Mouse (Mus musculus): ENCODE measurements at regions not wholly inside any gene's neighbourhood (a gene's known extent, or its start where the extent isn't known, plus 50 kb on each side); places are given as distances from the start of the nearest gene placed in this dataset.

DNA sequence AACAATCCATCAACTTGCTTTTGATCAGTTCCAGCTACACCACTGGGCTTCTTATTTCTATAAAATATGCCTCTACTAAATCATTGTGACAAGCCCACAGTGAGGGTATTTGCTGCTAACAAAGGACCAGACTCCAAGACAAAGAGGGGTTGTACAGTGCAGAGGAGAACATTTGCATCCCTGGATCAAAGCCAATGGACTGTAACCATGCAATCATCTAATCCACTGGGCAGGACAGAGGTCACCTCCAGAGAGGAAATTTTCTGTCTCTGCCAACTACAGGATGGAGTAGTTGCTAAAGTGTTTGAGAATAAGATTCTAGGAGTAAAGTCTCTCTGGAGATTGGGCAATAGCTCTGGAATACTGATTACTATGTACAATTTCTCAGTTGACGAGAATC lies 272.9 kb downstream of the Cox7c start:
- DNase-seq: no peak

DNA sequence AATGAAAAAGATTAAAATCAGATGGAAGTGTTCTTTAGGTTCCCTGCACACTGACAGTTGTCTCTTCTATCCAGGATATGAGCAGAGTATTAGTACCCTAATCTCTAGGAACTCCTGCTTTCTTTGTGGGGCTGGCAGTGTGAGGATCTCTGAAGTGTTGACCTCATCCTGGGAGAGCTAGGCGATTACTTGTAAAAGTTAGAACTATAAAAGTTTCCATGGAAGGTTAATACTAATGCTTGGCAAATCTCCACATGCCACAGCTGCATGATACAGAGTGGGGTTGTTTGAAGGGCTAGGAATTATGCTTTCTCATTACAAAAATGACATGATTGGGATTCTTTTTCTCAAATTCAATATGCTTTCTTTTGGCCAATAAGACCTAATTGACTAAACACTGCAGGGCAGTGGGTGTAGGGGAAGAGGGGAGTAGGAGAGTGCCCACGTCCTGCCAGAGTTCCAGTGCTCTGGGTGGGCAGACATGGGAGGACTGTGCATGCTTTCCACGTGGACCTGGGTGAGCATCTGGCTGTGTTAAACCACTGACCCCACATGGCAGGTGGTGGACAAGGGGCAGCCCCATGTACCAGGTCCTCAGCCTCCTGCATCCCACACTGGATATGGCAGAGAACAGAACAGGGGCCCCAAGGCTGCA lies 275.6 kb downstream of the Cox7c start:
- no peak for DNase-seq

DNA sequence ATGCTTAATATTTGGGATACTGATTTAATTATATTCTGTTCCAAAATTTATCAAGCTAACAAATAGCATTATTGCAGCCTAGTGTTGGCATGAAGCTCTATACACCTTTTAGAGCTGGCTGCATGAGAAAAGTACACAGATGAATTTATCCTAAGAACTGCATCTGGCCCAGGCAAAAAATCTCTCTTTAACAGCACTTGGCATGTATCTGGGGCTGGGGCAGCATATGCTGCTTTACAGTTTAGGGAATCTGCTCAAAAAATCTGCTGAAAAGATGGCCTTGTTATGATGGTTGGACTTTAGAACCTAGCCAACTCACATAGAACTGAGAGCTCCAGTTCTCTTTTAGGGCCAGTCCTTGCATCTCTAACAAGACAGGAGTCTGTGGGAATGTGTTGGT lies 276.2 kb downstream of the Cox7c start:
- no peak for DNase-seq

DNA sequence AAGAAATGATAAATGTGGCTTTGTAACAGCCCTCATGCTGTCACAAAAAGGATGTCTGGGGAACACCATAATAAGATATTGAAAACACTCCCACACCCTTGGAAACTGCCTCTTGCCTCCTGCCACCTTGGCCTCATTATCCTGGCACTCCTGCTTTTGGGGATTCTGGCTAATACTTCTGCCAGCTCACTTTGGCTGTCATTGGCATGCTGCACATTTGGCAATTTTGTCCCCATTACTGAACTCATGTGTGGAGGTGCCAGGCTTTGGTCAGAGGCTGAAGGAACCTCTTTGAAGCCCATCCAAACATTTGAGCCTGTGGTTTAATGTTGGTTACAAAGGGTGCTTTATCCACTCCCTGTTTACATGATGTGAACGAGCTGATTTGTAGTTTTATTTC lies 278.2 kb downstream of the Cox7c start:
- peak; percentile 12 to 19 for DNase-seq

DNA sequence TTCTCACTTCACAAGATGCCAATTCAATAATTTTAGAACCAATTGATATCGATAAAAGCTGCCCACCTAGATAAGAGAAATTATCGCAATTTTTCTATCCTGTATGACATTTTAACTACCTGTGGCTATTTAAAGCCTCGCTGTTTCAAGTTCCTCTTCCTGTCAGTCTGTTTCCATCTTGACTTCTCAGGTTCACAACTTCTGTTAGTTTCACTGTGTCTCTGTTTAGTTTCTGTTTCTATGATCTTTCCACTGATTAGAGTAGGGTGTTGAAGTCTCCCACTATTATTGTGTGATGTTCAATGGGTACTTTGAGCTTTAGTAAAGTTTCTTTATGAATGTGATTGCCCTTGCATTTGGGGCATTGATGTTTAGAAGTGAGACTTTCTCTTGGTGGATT lies 322.1 kb downstream of the Cox7c start:
- DNase-seq: no peak

DNA sequence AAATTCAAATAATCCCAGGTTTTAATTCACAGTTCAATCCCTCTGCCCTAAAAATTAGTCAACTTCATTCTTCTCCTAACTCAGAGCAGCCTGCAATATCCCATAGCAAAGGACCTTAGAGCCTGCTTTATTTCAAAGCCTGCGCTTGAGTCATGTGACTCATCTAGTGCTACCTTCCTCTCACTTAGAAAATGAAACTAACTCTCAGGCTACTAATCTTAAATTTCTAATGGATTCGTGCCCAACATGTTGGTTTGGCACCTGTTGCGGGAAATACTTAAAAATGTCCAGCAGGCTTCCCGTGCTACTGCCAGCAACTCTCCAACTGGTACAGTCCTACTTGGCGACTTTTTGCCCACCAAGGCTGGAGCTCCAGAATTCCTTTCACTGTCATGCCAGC lies 322.6 kb downstream of the Cox7c start:
- DNase-seq: no peak

DNA sequence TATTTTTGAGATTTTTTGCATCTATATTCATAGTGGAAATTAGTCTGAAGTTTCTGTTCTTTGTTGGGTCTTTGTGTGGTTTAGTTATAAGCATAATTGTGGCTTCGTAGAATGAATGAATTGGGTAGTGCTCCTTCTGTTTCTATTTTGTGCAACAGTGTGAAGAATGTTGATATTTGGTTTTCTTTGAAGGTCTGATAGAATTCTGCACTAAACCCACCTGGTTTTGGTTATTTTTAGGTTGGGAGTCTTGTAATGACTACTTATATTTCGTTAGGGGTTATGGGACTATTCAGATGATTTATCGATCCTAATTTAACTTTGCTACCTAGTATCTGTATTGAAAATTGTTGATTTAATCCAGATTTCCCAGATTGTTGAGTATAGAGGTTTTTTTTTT lies 326.4 kb downstream of the Cox7c start:
- no peak for DNase-seq

DNA sequence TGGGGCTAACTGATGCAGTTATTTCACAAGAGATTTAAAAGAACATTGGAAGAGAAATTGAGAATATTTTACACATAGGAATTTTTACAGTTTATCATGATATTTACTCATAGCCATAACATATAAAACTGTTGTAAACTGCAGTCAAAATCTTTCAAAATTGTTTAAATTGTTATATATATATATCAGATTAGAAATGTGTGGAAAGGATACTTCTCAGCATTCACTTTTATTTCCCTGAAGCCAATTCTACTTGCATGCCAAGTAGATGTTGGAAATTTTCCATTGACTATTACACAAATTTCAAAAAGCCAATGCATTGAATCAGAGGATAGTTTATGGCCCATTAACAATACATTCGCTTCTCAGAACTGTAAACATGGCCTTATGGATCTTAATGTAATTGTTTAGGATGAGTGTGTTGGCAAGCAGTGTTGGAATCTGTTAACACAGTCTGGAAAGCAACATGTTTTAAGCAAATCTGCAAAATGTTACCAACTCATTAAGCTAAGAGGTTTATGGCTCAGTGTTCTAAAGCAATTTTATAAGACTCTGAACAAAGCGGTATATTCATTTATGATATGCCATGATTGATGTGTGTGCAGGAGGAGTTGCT lies 330.7 kb downstream of the Cox7c start:
- DNase-seq: no peak

DNA sequence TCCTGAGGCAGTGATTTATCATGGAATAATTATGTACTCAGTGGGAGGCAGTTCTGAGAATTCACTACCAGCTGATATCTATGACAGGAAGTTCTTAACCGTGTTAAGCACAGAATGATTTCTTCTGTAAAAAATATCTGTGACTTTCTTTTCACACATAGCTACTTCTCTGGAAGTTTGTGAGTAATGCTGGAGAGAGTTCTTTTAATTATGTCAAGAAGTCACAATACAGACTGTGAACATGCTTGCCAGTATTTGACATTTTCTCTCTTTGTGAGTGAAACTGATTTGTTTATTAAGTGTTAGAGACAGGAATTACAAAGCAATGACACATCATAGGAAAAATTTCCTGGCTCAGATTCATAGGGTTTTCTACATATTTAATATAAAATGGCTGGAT lies 354.3 kb downstream of the Cox7c start:
- DNase-seq: no peak

Data from layer of hippocampus, postnatal 36 days (tissue).